9 mouse cellular contexts compared by ENCODE assay signal in the genomic region with DNA sequence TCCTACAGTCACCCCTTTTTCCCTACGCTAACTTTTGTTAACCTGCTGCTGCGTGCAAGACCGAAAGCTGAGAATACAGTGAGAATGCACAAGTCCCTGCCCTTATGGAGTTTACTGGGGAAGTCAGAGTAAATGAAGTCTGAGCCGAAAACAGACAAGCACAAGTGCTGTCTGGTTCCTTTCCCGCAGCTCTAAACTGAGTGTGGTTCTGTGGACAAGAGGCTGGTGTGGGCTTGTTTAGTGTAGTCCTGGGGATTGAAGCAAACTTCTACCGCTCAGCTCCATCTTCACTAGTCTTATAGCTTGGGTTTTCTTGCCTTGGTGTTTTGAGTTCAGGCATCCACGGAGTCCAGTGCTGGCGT. TPM values are rescaled to one million over a fixed set of nuclear protein-coding genes. Genes with fewer than 3 reads are reported as not detected.
DNase-seq lines count a peak whose midpoint lies in the region; ATAC-seq and TF ChIP-seq lines count a peak whose summit lies in the region.
"Had no signal": no experiment of that assay in that cellular context is flagged by ENCODE, and none has a peak within 500 bp of the region (broad histone marks: within the 10 kb centered on the region; RNA-seq: fewer than 3 reads in every experiment).

No protein-coding gene starts in this region.

- peak in 1 of 2 experiments; percentile 34; a peak in 1 of 4 replicates for TF ChIP-seq POLR2A in MEL (IDR thresholded peaks at IDR 0.05; ENCODE audit: control insufficient read depth in 1 of 2, insufficient read depth in 1 of 2, low read depth in 1 of 2, low read length in 2 of 2, poor library complexity in 1 of 2)

- H3K36me3 ChIP-seq in heart, embryonic 15.5 days = no peaks in the 10 kb centered on the region
- H3K36me3 ChIP-seq in MEL (ENCODE audit: control insufficient read depth in 1 of 2, insufficient read depth in 2 of 2, low read length in 2 of 2) = peaks cover 0 to 19% of the 10 kb centered on the region in 2 experiments; a peak in 2 of 4 replicates
- no peaks in the 10 kb centered on the region for H3K36me3 ChIP-seq in hindbrain, embryonic 11.5 days (ENCODE audit: control insufficient read depth, insufficient read depth, low read length)
- no peaks in the 10 kb centered on the region for H3K36me3 ChIP-seq in midbrain, embryonic 11.5 days (ENCODE audit: control insufficient read depth, insufficient read depth, low read length)

- WGBS in heart, embryonic 15.5 days = 36% methylated on average over 8 of the region's 8 CpGs
- 45% methylated on average over 8 of the region's 8 CpGs for WGBS in hindbrain, embryonic 11.5 days
- WGBS in midbrain, embryonic 11.5 days = 45% methylated on average over 8 of the region's 8 CpGs

- TF ChIP-seq RAD21 in MEL (IDR thresholded peaks at IDR 0.05; ENCODE audit: low read depth, low read length) = no peak

- H3K79me2 ChIP-seq in MEL (ENCODE audit: control insufficient read depth, insufficient read depth, low read length, poor library complexity) = peaks cover 36% of the 10 kb centered on the region

- H3K4me2 ChIP-seq in heart, embryonic 15.5 days = peak overlapping the region; percentile 54
- peak overlapping the region; percentile 46 for H3K4me2 ChIP-seq in hindbrain, embryonic 11.5 days (replicated peaks; ENCODE audit: low read depth, low read length)
- peak overlapping the region; percentile 46 for H3K4me2 ChIP-seq in midbrain, embryonic 11.5 days

- peak overlapping the region; percentile 36 for H3K9ac ChIP-seq in heart, embryonic 15.5 days
- H3K9ac ChIP-seq in MEL (ENCODE audit: control insufficient read depth, low read depth, low read length, poor library complexity, severe bottlenecking) = peak overlapping the region; percentile 77
- peak overlapping the region; percentile 64 for H3K9ac ChIP-seq in hindbrain, embryonic 11.5 days (ENCODE audit: low read depth, low read length)
- peak overlapping the region; percentile 59 for H3K9ac ChIP-seq in midbrain, embryonic 11.5 days (ENCODE audit: low read length)

- no peaks in the 10 kb centered on the region for H3K9me3 ChIP-seq in heart, embryonic 15.5 days (replicated peaks)
- no peaks in the 10 kb centered on the region for H3K9me3 ChIP-seq in MEL (replicated peaks; ENCODE audit: insufficient read depth, low read length)
- no peaks in the 10 kb centered on the region for H3K9me3 ChIP-seq in hindbrain, embryonic 11.5 days (ENCODE audit: control insufficient read depth, low read length)
- no peaks in the 10 kb centered on the region for H3K9me3 ChIP-seq in midbrain, embryonic 11.5 days (ENCODE audit: control insufficient read depth, low read length)

- TF ChIP-seq CTCF in MEL (IDR thresholded peaks at IDR 0.05 in 2 of 3, conservative IDR thresholded peaks at IDR 0.05 in 1 of 3; ENCODE audit: control insufficient read depth in 1 of 3, insufficient read depth in 1 of 3, low read depth in 2 of 3, low read length in 3 of 3, poor library complexity in 1 of 3, severe bottlenecking in 1 of 3) = no peak

- peak overlapping the region; percentile 98 for H3K4me3 ChIP-seq in heart, embryonic 15.5 days
- peak overlapping the region; percentile 74 to 78 for H3K4me3 ChIP-seq in MEL (ENCODE audit: control insufficient read depth in 1 of 2, insufficient read depth in 1 of 2, low read depth in 2 of 2, low read length in 2 of 2)
- peak overlapping the region; percentile 99 for H3K4me3 ChIP-seq in hindbrain, embryonic 11.5 days (ENCODE audit: low read depth, low read length)
- H3K4me3 ChIP-seq in midbrain, embryonic 11.5 days (ENCODE audit: low read depth, low read length) = peak overlapping the region; percentile 64; the same call in 1 of the 2 replicates

- ATAC-seq in heart, embryonic 15.5 days (replicated peaks; ENCODE audit: insufficient number of reproducible peaks, insufficient read depth, low FRiP score, low read depth) = no peak
- peak; percentile 51; the same call in 1 of the 2 replicates for ATAC-seq in hindbrain, embryonic 11.5 days (ENCODE audit: low FRiP score)
- ATAC-seq in midbrain, embryonic 11.5 days (ENCODE audit: low FRiP score) = peak; percentile 38

- peaks cover 31% of the 10 kb centered on the region for H3K4me1 ChIP-seq in heart, embryonic 15.5 days (replicated peaks)
- H3K4me1 ChIP-seq in MEL (ENCODE audit: control insufficient read depth in 1 of 2, insufficient read depth in 2 of 2, low read length in 2 of 2) = peaks cover 5 to 9% of the 10 kb centered on the region in 2 experiments
- H3K4me1 ChIP-seq in hindbrain, embryonic 11.5 days (replicated peaks; ENCODE audit: control insufficient read depth, insufficient read depth, low read length) = no peaks in the 10 kb centered on the region
- H3K4me1 ChIP-seq in midbrain, embryonic 11.5 days (ENCODE audit: control insufficient read depth, insufficient read depth, low read length) = peaks cover 7% of the 10 kb centered on the region

- H3K27ac ChIP-seq in heart, embryonic 15.5 days = peak overlapping the region; percentile 98
- H3K27ac ChIP-seq in MEL (ENCODE audit: control insufficient read depth, low read depth, low read length) = peak overlapping the region; percentile 74
- H3K27ac ChIP-seq in hindbrain, embryonic 11.5 days (ENCODE audit: low read depth, low read length) = peak overlapping the region; percentile 39; the same call in 1 of the 2 replicates
- H3K27ac ChIP-seq in midbrain, embryonic 11.5 days (ENCODE audit: low read depth, low read length) = no peak overlapping the region; the same call in 1 of the 2 replicates

- TF ChIP-seq EP300 in MEL (IDR thresholded peaks at IDR 0.05; ENCODE audit: low read depth in 1 of 2, low read length in 2 of 2) = no peak; a peak in 1 of 4 replicates

- no peak for DNase-seq in heart, adult 18-20 months
- DNase-seq in MEL (ENCODE audit: low read depth, low spot score) (no peak), MN1 (ENCODE audit: low spot score) (no peak)
- no peak for DNase-seq in hindbrain, embryonic 11.5 days (ENCODE audit: low spot score)
- DNase-seq in midbrain, embryonic 11.5 days (ENCODE audit: low spot score, missing footprints) = no peak
- DNase-seq in right cerebral cortex, postnatal 4 days = no peak
- DNase-seq in cerebellum, adult 8-10 months = no peak

- no peaks in the 10 kb centered on the region for H3K27me3 ChIP-seq in heart, embryonic 15.5 days
- no peaks in the 10 kb centered on the region for H3K27me3 ChIP-seq in MEL (ENCODE audit: control insufficient read depth in 1 of 2, insufficient read depth in 2 of 2, low read length in 2 of 2)
- H3K27me3 ChIP-seq in hindbrain, embryonic 11.5 days (ENCODE audit: control insufficient read depth, insufficient read depth, low read length) = no peaks in the 10 kb centered on the region
- H3K27me3 ChIP-seq in midbrain, embryonic 11.5 days (ENCODE audit: control insufficient read depth, insufficient read depth, low read length) = no peaks in the 10 kb centered on the region
- H3K27me3 ChIP-seq: Patski had no signal

TF ChIP-seq in MEL, 35 proteins besides CTCF, POLR2A, EP300 and RAD21 (continues in another document):
- TF ChIP-seq UBTF (IDR thresholded peaks at IDR 0.05; ENCODE audit: borderline replicate concordance, insufficient read depth, low read depth, low read length) (no peak), CHD1 (IDR thresholded peaks at IDR 0.05; ENCODE audit: low read depth, low read length) (no peak), POLR2AphosphoS2 (IDR thresholded peaks at IDR 0.05; ENCODE audit: low read length) (0 out of 2 replicates have a peak, but pooled peaks have one; percentile 14), GATA1 (IDR thresholded peaks at IDR 0.05; ENCODE audit: low read depth, low read length) (0 out of 2 replicates have a peak, but pooled peaks have one; percentile 3), TBP (IDR thresholded peaks at IDR 0.05; ENCODE audit: low read depth, low read length) (peak; percentile 55), MXI1 (IDR thresholded peaks at IDR 0.05; ENCODE audit: low read depth, low read length) (no peak; the same call in none of the 2 replicates), NRF1 (IDR thresholded peaks at IDR 0.05; ENCODE audit: insufficient read depth, low read depth, low read length, poor library complexity, severe bottlenecking) (no peak), JUND (IDR thresholded peaks at IDR 0.05; ENCODE audit: low read depth, low read length) (no peak), ETS1 (IDR thresholded peaks at IDR 0.05; ENCODE audit: low read depth, low read length) (no peak), MAFK (IDR thresholded peaks at IDR 0.05; ENCODE audit: borderline replicate concordance, low read depth, low read length) (no peak), GABPA (IDR thresholded peaks at IDR 0.05; ENCODE audit: low read depth, low read length) (no peak), USF2 (IDR thresholded peaks at IDR 0.05; ENCODE audit: borderline replicate concordance in 1 of 2, insufficient read depth in 1 of 2, low read depth in 1 of 2, low read length in 2 of 2) (no peak), USF1 (IDR thresholded peaks at IDR 0.05; ENCODE audit: low read depth, low read length) (no peak), ELF1 (IDR thresholded peaks at IDR 0.05; ENCODE audit: low read depth, low read length) (no peak), HCFC1 (IDR thresholded peaks at IDR 0.05; ENCODE audit: low read depth, low read length) (no peak), BHLHE40 (IDR thresholded peaks at IDR 0.05; ENCODE audit: borderline replicate concordance, low read depth, low read length) (no peak), ZKSCAN1 (IDR thresholded peaks at IDR 0.05; ENCODE audit: low read depth, low read length) (no peak), KAT2A (conservative IDR thresholded peaks at IDR 0.05; ENCODE audit: low read depth, low read length) (no peak)

RNA-seq across cellular contexts. Expression of a gene that starts 0.4 kb away (rescaled TPM):
- 50.9 and 57.6 TPM in 2 replicates for polyA plus RNA-seq in heart, embryonic 15.5 days (2015; fragmentation: Nextera tagmentation; extraction: Ambion mirVana)
- total RNA-seq in heart, adult 18-20 months (2021) = 10 to 100 TPM; 40.5 to 45.5 TPM
- total RNA-seq in MEL (2012; rRNA removed) = 14.3 and 15.1 TPM in 2 replicates
- polyA plus RNA-seq in MEL (2012; ENCODE audit: insufficient read depth in 1 of 2, insufficient read length in 2 of 2, low read depth in 1 of 2, low replicate concordance in 2 of 2, missing spikeins in 1 of 2) = 10 to 100 TPM in 1 of 2 experiments, not detected in 1; 48.1 TPM
- polyA plus RNA-seq in hindbrain, embryonic 11.5 days (2014; fragmentation: Nextera tagmentation; extraction: Ambion mirVana) = 93.0 and 101 TPM in 2 replicates
- 96.2 and 104 TPM in 2 replicates for polyA plus RNA-seq in midbrain, embryonic 11.5 days (2014; fragmentation: Nextera tagmentation; extraction: Ambion mirVana)

RNA-seq across cellular contexts. Expression of a gene that starts 18.5 kb away (rescaled TPM):
- 24.2 and 31.0 TPM in 2 replicates for polyA plus RNA-seq in heart, embryonic 15.5 days (2015; fragmentation: Nextera tagmentation; extraction: Ambion mirVana)
- 10 to 100 TPM in 1 of 2 experiments, 1 to 10 TPM in 1; 9.8 to 10.1 TPM for total RNA-seq in heart, adult 18-20 months (2021)
- total RNA-seq in MEL (2012; rRNA removed) = 125 and 143 TPM in 2 replicates
- polyA plus RNA-seq in MEL (2012; ENCODE audit: insufficient read depth in 1 of 2, insufficient read length in 2 of 2, low read depth in 1 of 2, low replicate concordance in 2 of 2, missing spikeins in 1 of 2) = 100 to 1,000 TPM in 1 of 2 experiments, 10 to 100 TPM in 1; 61.7 to 181 TPM
- polyA plus RNA-seq in hindbrain, embryonic 11.5 days (2014; fragmentation: Nextera tagmentation; extraction: Ambion mirVana) = 37.9 and 40.4 TPM in 2 replicates
- 40.6 and 42.5 TPM in 2 replicates for polyA plus RNA-seq in midbrain, embryonic 11.5 days (2014; fragmentation: Nextera tagmentation; extraction: Ambion mirVana)
